ENCODE assay signal across 39 mouse cellular contexts in genomic region chr14:51152249-51152870, GRCm38 (mm10). TPM values are rescaled to one million over a fixed set of nuclear protein-coding genes. Genes with fewer than 3 reads are reported as not detected.
A peak's percentile ranks its signal among the peaks of the same experiment; 100 is the strongest.
DNase-seq lines count a peak whose midpoint lies in the region; ATAC-seq and TF ChIP-seq lines count a peak whose summit lies in the region.
"Had no signal": no experiment of that assay in that cellular context is flagged by ENCODE, and none has a peak within 500 bp of the region (broad histone marks: within the 10 kb centered on the region; RNA-seq: fewer than 3 reads in every experiment).

No protein-coding gene starts in this region.

- H3K4me3 ChIP-seq in intestine, embryonic 15.5 days (replicated peaks), result no peak overlapping the region
- no peak overlapping the region for H3K4me3 ChIP-seq in intestine, postnatal 0 days (ENCODE audit: low read depth, low read length)
- H3K4me3 ChIP-seq in liver, embryonic 13.5 days (replicated peaks), result no peak overlapping the region
- H3K4me3 ChIP-seq: embryonic facial prominence, embryonic 10.5 days; embryonic facial prominence, embryonic 15.5 days; forebrain, embryonic 12.5 days; left cerebral cortex, adult 2 months; limb, embryonic 13.5 days; midbrain, embryonic 15.5 days had no signal

- no peak overlapping the region for H3K9ac ChIP-seq in intestine, embryonic 15.5 days
- H3K9ac ChIP-seq in intestine, postnatal 0 days (ENCODE audit: low read depth, low read length), result no peak overlapping the region
- peak overlapping the region; percentile 30; the same call in 1 of the 2 replicates for H3K9ac ChIP-seq in liver, embryonic 13.5 days
- H3K9ac ChIP-seq: embryonic facial prominence, embryonic 15.5 days; forebrain, embryonic 12.5 days; forebrain, postnatal 0 days; limb, embryonic 13.5 days; midbrain, embryonic 15.5 days had no signal

- DNase-seq in c-Kit-positive CD71-positive TER-119-positive erythroid progenitor cells, embryonic 14.5 days (ENCODE audit: low spot score), result peak; percentile 62
- DNase-seq in liver, embryonic 13.5 days, result peak; percentile 62
- DNase-seq in kidney, postnatal 14 days, result no peak
- no peak for DNase-seq in testis, postnatal 14 days (ENCODE audit: low spot score)
- no peak for DNase-seq in cerebellum, adult 9-11 months
- DNase-seq: adrenal gland, postnatal 14 days; cerebellum, adult 18-20 months; cerebellum, postnatal 14 days; forebrain, postnatal 0 days; kidney, adult 11 months; kidney, postnatal 25 days; lung, adult 2 months; lung, postnatal 10 days; right cerebral cortex, adult 18-20 months; spleen, adult 18-20 months; thymus, adult 18-20 months; thymus, postnatal 25 days had no signal

- no peak overlapping the region for H3K4me2 ChIP-seq in intestine, embryonic 15.5 days (replicated peaks)
- no peak overlapping the region for H3K4me2 ChIP-seq in intestine, postnatal 0 days (replicated peaks; ENCODE audit: low read depth)
- H3K4me2 ChIP-seq in liver, embryonic 13.5 days, result 0 out of 2 replicates have a peak overlapping the region, but pooled peaks have one; percentile 28
- H3K4me2 ChIP-seq: embryonic facial prominence, embryonic 15.5 days; forebrain, embryonic 12.5 days; limb, embryonic 13.5 days; midbrain, embryonic 15.5 days had no signal

- 39% methylated on average over 5 of the region's 5 CpGs for WGBS in intestine, embryonic 15.5 days
- 33% methylated on average over 5 of the region's 5 CpGs for WGBS in intestine, postnatal 0 days
- WGBS in liver, embryonic 13.5 days (ENCODE audit: insufficient replicate concordance), result 43% methylated on average over 5 of the region's 5 CpGs

- H3K4me1 ChIP-seq in intestine, embryonic 15.5 days (replicated peaks), result no peaks in the 10 kb centered on the region; the same call in 1 of the 2 replicates
- peaks cover 6% of the 10 kb centered on the region for H3K4me1 ChIP-seq in intestine, postnatal 0 days (replicated peaks; ENCODE audit: control insufficient read depth, insufficient read depth, low read length)
- H3K4me1 ChIP-seq in liver, embryonic 13.5 days (replicated peaks), result peaks cover 73% of the 10 kb centered on the region
- H3K4me1 ChIP-seq: embryonic facial prominence, embryonic 10.5 days; embryonic facial prominence, embryonic 15.5 days; forebrain, embryonic 12.5 days; limb, embryonic 13.5 days; midbrain, embryonic 15.5 days had no signal

- H3K36me3 ChIP-seq in intestine, embryonic 15.5 days, result no peaks in the 10 kb centered on the region
- no peaks in the 10 kb centered on the region for H3K36me3 ChIP-seq in intestine, postnatal 0 days (ENCODE audit: control insufficient read depth, insufficient read depth)
- no peaks in the 10 kb centered on the region for H3K36me3 ChIP-seq in liver, embryonic 13.5 days
- H3K36me3 ChIP-seq: embryonic facial prominence, embryonic 10.5 days; embryonic facial prominence, embryonic 15.5 days; forebrain, embryonic 12.5 days; limb, embryonic 13.5 days; midbrain, embryonic 15.5 days had no signal

- no peak overlapping the region for H3K27ac ChIP-seq in intestine, embryonic 15.5 days
- H3K27ac ChIP-seq in intestine, postnatal 0 days (ENCODE audit: low read depth, low read length), result no peak overlapping the region
- H3K27ac ChIP-seq in liver, embryonic 13.5 days, result peak overlapping the region; percentile 80
- H3K27ac ChIP-seq: embryonic facial prominence, embryonic 10.5 days; embryonic facial prominence, embryonic 15.5 days; forebrain, embryonic 12.5 days; hindbrain, postnatal 0 days; left cerebral cortex, adult 2 months; limb, embryonic 13.5 days; macrophage; midbrain, embryonic 15.5 days had no signal

- no peak for TF ChIP-seq CTCF in intestine, postnatal 0 days (IDR thresholded peaks at IDR 0.05; ENCODE audit: low read depth)

- peak; percentile 41 for ATAC-seq in intestine, embryonic 15.5 days
- ATAC-seq in intestine, postnatal 0 days, result no peak
- ATAC-seq in liver, embryonic 13.5 days (ENCODE audit: low read depth), result peak; percentile 64
- peak; percentile 37; the same call in 1 of the 2 replicates for ATAC-seq in megakaryocyte-erythroid progenitor cell, adult 5-6 weeks (replicated peaks; ENCODE audit: low FRiP score, low TSS enrichment, poor library complexity, severe bottlenecking)
- ATAC-seq: forebrain, postnatal 0 days; hindbrain, postnatal 0 days; midbrain, embryonic 15.5 days had no signal

- no peaks in the 10 kb centered on the region for H3K9me3 ChIP-seq in intestine, embryonic 15.5 days
- H3K9me3 ChIP-seq in intestine, postnatal 0 days (ENCODE audit: control insufficient read depth), result no peaks in the 10 kb centered on the region
- H3K9me3 ChIP-seq in liver, embryonic 13.5 days (replicated peaks), result no peaks in the 10 kb centered on the region
- H3K9me3 ChIP-seq: embryonic facial prominence, embryonic 10.5 days; embryonic facial prominence, embryonic 15.5 days; forebrain, embryonic 12.5 days; limb, embryonic 13.5 days; midbrain, embryonic 15.5 days had no signal

- H3K27me3 ChIP-seq in intestine, embryonic 15.5 days (replicated peaks), result no peaks in the 10 kb centered on the region
- no peaks in the 10 kb centered on the region for H3K27me3 ChIP-seq in intestine, postnatal 0 days (replicated peaks; ENCODE audit: control insufficient read depth, insufficient read depth, low read length)
- H3K27me3 ChIP-seq in liver, embryonic 13.5 days, result no peaks in the 10 kb centered on the region
- H3K27me3 ChIP-seq: embryonic facial prominence, embryonic 15.5 days; forebrain, embryonic 12.5 days; limb, embryonic 13.5 days; midbrain, embryonic 15.5 days had no signal

RNA-seq across cellular contexts. Expression of gene Rnase1, which starts 5.8 kb away (rescaled TPM):
- 27.9 and 88.1 TPM in 2 replicates for polyA plus RNA-seq in intestine, embryonic 15.5 days (2015; fragmentation: Nextera tagmentation; extraction: Ambion mirVana)
- polyA plus RNA-seq in intestine, postnatal 0 days (2015; fragmentation: Nextera tagmentation; extraction: Ambion mirVana), result 21.7 and 23.3 TPM in 2 replicates
- 0.12 TPM in 1 of 2 replicates, not detected in the other for polyA plus RNA-seq in liver, embryonic 13.5 days (2015; fragmentation: Nextera tagmentation; extraction: Ambion mirVana)
- not detected in 2 replicates for total RNA-seq in megakaryocyte-erythroid progenitor cell, adult 5-6 weeks (2014; fragmentation: Nextera tagmentation)
- total RNA-seq in megakaryocyte-erythroid progenitor cell, adult 5-6 weeks (2017), result not detected in 2 replicates
- total RNA-seq: adrenal gland, postnatal 14 days; forebrain, postnatal 0 days; gastrocnemius, adult 8-10 months; gastrocnemius, postnatal 4 days; neutrophil, adult 5-6 weeks had no signal
- polyA plus RNA-seq: embryonic facial prominence, embryonic 10.5 days; forebrain, embryonic 12.5 days; hindbrain, embryonic 11.5 days; macrophage; midbrain, embryonic 15.5 days had no signal

RNA-seq across cellular contexts. Expression of gene Rnase2b, which starts 9.7 kb away (rescaled TPM):
- not detected in 2 replicates for polyA plus RNA-seq in intestine, embryonic 15.5 days (2015; fragmentation: Nextera tagmentation; extraction: Ambion mirVana)
- polyA plus RNA-seq in intestine, postnatal 0 days (2015; fragmentation: Nextera tagmentation; extraction: Ambion mirVana), result not detected in 2 replicates
- polyA plus RNA-seq in liver, embryonic 13.5 days (2015; fragmentation: Nextera tagmentation; extraction: Ambion mirVana), result not detected in 2 replicates
- not detected in 2 replicates for total RNA-seq in megakaryocyte-erythroid progenitor cell, adult 5-6 weeks (2014; fragmentation: Nextera tagmentation)
- not detected in 2 replicates for total RNA-seq in megakaryocyte-erythroid progenitor cell, adult 5-6 weeks (2017)
- total RNA-seq: adrenal gland, postnatal 14 days; forebrain, postnatal 0 days; gastrocnemius, adult 8-10 months; gastrocnemius, postnatal 4 days; heart, postnatal 25 days; hindbrain, postnatal 0 days; layer of hippocampus, postnatal 14 days; left cerebral cortex, adult 2 months; left cerebral cortex, postnatal 25 days; neutrophil, adult 5-6 weeks had no signal
- polyA plus RNA-seq: cortical plate, adult 2 months; embryonic facial prominence, embryonic 10.5 days; embryonic facial prominence, embryonic 15.5 days; forebrain, embryonic 12.5 days; forebrain, postnatal 0 days; heart, embryonic 14.5 days; hindbrain, embryonic 11.5 days; hindbrain, postnatal 0 days; kidney, embryonic 14.5 days; limb, embryonic 13.5 days; macrophage; midbrain, embryonic 15.5 days had no signal

RNA-seq across cellular contexts. Expression of gene Rnase6, which starts 28.7 kb away (rescaled TPM):
- polyA plus RNA-seq in intestine, embryonic 15.5 days (2015; fragmentation: Nextera tagmentation; extraction: Ambion mirVana), result 1.3 and 2.0 TPM in 2 replicates
- polyA plus RNA-seq in intestine, postnatal 0 days (2015; fragmentation: Nextera tagmentation; extraction: Ambion mirVana), result 2.6 and 3.0 TPM in 2 replicates
- 2.6 and 2.7 TPM in 2 replicates for polyA plus RNA-seq in liver, embryonic 13.5 days (2015; fragmentation: Nextera tagmentation; extraction: Ambion mirVana)
- 2.8 and 14.6 TPM in 2 replicates for total RNA-seq in megakaryocyte-erythroid progenitor cell, adult 5-6 weeks (2014; fragmentation: Nextera tagmentation)
- 14.8 and 44.0 TPM in 2 replicates for total RNA-seq in megakaryocyte-erythroid progenitor cell, adult 5-6 weeks (2017)
- total RNA-seq: gastrocnemius, adult 8-10 months had no signal
- polyA plus RNA-seq: embryonic facial prominence, embryonic 10.5 days; hindbrain, embryonic 11.5 days had no signal

RNA-seq across cellular contexts. Expression of gene Eddm3b, which starts 38.1 kb away (rescaled TPM):
- not detected in 2 replicates for polyA plus RNA-seq in intestine, embryonic 15.5 days (2015; fragmentation: Nextera tagmentation; extraction: Ambion mirVana)
- polyA plus RNA-seq in intestine, postnatal 0 days (2015; fragmentation: Nextera tagmentation; extraction: Ambion mirVana), result 0.17 and 0.18 TPM in 2 replicates
- not detected in 2 replicates for polyA plus RNA-seq in liver, embryonic 13.5 days (2015; fragmentation: Nextera tagmentation; extraction: Ambion mirVana)
- not detected in 2 replicates for total RNA-seq in megakaryocyte-erythroid progenitor cell, adult 5-6 weeks (2014; fragmentation: Nextera tagmentation)
- not detected in 2 replicates for total RNA-seq in megakaryocyte-erythroid progenitor cell, adult 5-6 weeks (2017)
- total RNA-seq: adrenal gland, postnatal 14 days; forebrain, postnatal 0 days; gastrocnemius, adult 8-10 months; gastrocnemius, postnatal 4 days; heart, postnatal 25 days; hindbrain, postnatal 0 days; layer of hippocampus, adult 18-20 months; layer of hippocampus, postnatal 14 days; left cerebral cortex, adult 2 months; left cerebral cortex, postnatal 25 days; neutrophil, adult 5-6 weeks had no signal
- polyA plus RNA-seq: cortical plate, adult 2 months; embryonic facial prominence, embryonic 15.5 days; forebrain, embryonic 12.5 days; heart, embryonic 14.5 days; hindbrain, postnatal 0 days; limb, embryonic 13.5 days; lung, adult 2 months; macrophage; midbrain, embryonic 15.5 days had no signal

RNA-seq across cellular contexts. Expression of gene Ang2, which starts 46.6 kb away (rescaled TPM):
- not detected in 2 replicates for polyA plus RNA-seq in intestine, embryonic 15.5 days (2015; fragmentation: Nextera tagmentation; extraction: Ambion mirVana)
- polyA plus RNA-seq in intestine, postnatal 0 days (2015; fragmentation: Nextera tagmentation; extraction: Ambion mirVana), result not detected in 2 replicates
- not detected in 2 replicates for polyA plus RNA-seq in liver, embryonic 13.5 days (2015; fragmentation: Nextera tagmentation; extraction: Ambion mirVana)
- total RNA-seq in megakaryocyte-erythroid progenitor cell, adult 5-6 weeks (2014; fragmentation: Nextera tagmentation), result not detected in 2 replicates
- total RNA-seq in megakaryocyte-erythroid progenitor cell, adult 5-6 weeks (2017), result not detected in 2 replicates
- total RNA-seq: adrenal gland, postnatal 14 days; forebrain, postnatal 0 days; gastrocnemius, adult 8-10 months; gastrocnemius, postnatal 4 days; heart, postnatal 25 days; hindbrain, postnatal 0 days; layer of hippocampus, adult 18-20 months; layer of hippocampus, postnatal 14 days; left cerebral cortex, adult 2 months; left cerebral cortex, postnatal 25 days; neutrophil, adult 5-6 weeks had no signal
- polyA plus RNA-seq: cortical plate, adult 2 months; embryonic facial prominence, embryonic 10.5 days; forebrain, embryonic 12.5 days; forebrain, postnatal 0 days; heart, embryonic 14.5 days; hindbrain, embryonic 11.5 days; hindbrain, postnatal 0 days; kidney, embryonic 14.5 days; limb, embryonic 13.5 days; lung, adult 2 months; macrophage; midbrain, embryonic 15.5 days had no signal

Comparison
In these comparisons a context has a peak if more than half of its experiments do, and no peak if none do; other contexts are left out.
1. DNase-seq: peak in c-Kit-positive CD71-positive TER-119-positive erythroid progenitor cells, embryonic 14.5 days (single experiment) and liver, embryonic 13.5 days (single experiment); none in kidney, postnatal 14 days (single experiment), testis, postnatal 14 days (single experiment) and cerebellum, adult 9-11 months (single experiment).
2. RNA of gene Rnase1, which starts 5.8 kb away (polyA plus RNA-seq): 27.9 to 88.1 TPM in intestine, embryonic 15.5 days and 21.7 to 23.3 TPM in intestine, postnatal 0 days; 0.12 TPM in liver, embryonic 13.5 days; every median in the first group is over 10 times any median in the second.